Mouse (Mus musculus) 3134 (cell line): ENCODE measurements at regions not wholly inside any gene's neighbourhood (a gene's known extent, or its start where the extent isn't known, plus 50 kb on each side); places are given as distances from the start of the nearest gene placed in this dataset.

ENCODE experiments used
- DNase-seq: peaks from one replicate; pipeline ENCODE4 v3.0.0-alpha.2; 2011; ENCODE audit warnings: low spot score; ENCODE audit not compliant: insufficient read length; ENCODE audit errors: extremely low read depth

- no peak for DNase-seq
Observed at GRCm38 (mm10) chr5:102428310-102428709, 52.9 kb upstream of the Arhgap24 start.
